Mouse (Mus musculus) fibroblast of lung, adult 2 months (primary cell): ENCODE results near the gene Tbc1d22b.
"Not testable (repeated sequence)": the region's sequence is repeated elsewhere in the genome, so short reads cannot be mapped to it uniquely, and the experiment has no call there.

Source experiments
- DNase-seq: peaks from one replicate; pipeline ENCODE4 v3.0.0-alpha.2; 2011; ENCODE audit warnings: low read depth

The Tbc1d22b gene

GRCm38 (mm10) chr17:29549543-29550428 lies at the start of gene Tbc1d22b, which contains the start of gene Gm17657:
Gene Tbc1d22b, plus strand, starts transcription at chr17:29549785.
Gene Gm17657, minus strand, starts transcription at chr17:29549638.
- DNase-seq = peak; percentile 81

DNA sequence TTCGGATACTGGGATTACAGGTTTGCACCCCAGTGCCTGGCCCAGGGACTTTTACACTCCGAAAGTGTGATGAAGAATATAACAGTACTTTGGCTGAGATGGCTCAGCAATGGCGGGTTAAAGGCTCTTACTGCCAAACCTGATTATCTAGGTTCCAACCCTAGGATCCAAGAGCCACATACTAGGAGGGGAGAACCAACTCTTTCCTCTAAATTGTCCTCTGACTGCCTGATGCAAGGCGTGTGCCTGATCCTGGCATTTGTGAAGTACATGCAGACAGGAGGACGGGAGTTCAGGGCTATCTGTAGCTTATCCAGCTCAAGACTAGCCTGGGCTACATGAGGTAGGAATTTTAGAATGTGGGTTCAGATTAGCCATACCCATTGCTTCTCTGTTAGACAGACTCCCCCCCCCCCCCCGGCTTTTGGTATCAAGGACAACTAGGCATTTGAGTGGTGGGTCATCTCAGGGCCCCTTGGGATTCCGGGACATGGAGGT lies 49.3 kb upstream of the Tbc1d22b start:
- DNase-seq = no peak

DNA sequence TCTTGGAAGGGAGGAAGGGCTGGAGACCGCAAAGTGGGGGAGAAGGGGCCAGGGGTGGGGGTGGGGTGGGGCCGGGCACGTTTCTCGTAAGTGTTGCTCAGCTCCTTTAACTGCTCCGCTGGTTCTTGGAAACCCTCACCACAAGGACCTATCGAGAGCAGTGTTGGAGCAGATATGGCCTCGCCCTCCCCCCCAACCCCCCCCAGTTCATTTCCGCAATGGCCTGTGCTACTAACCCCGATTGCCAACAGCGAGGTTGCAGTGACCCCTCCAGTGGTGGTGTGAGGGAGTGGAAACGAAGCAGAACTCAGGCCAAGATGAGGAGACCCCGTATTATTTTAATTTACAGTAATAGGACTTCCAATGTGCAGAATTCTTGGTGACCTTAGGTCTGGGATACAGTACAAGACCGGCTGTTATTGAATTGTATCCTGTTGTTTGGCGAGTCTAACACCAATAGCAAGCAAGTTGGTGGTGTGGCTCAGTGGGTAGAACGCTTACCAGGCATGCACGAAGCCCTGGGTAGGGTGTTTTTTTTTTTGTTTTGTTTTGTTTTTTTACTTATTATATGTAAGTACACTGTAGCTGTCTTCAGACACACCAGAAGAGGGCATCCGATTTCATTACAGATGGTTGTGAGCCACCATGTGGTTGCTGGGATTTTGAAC lies 48.6 kb upstream of the Tbc1d22b start:
- no peak for DNase-seq

GRCm38 (mm10) chr17:29502005-29502668 lies 47.4 kb upstream of the Tbc1d22b start:
- no peak for DNase-seq

- no peak for DNase-seq
Measured at GRCm38 (mm10) chr17:29502669-29503665, 46.6 kb upstream of the Tbc1d22b start.

GRCm38 (mm10) chr17:29503700-29504099 lies 45.9 kb upstream of the Tbc1d22b start:
- DNase-seq = no peak

GRCm38 (mm10) chr17:29508927-29509608 lies 40.5 kb upstream of the Tbc1d22b start:
- no peak for DNase-seq

DNA sequence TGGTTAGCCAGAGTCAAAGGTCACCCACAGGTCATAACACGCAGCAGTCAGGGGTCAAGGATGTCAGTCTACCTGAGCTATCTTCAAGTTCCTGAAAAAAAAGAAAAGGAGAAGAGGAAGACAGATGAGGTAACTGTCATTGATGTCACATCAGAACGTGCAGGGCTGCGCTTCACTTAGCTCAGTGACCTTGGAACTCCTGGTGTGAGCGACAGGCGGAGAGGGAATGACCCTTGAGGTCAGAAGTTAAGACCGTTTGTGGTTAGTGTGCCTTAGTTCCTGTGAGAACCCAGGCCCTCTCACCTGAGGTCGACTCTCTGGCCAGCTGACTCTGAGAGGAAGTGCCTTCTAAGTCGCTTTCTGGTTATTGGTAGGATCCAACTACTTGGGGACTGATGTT lies 38.9 kb upstream of the Tbc1d22b start:
- DNase-seq = no peak

DNA sequence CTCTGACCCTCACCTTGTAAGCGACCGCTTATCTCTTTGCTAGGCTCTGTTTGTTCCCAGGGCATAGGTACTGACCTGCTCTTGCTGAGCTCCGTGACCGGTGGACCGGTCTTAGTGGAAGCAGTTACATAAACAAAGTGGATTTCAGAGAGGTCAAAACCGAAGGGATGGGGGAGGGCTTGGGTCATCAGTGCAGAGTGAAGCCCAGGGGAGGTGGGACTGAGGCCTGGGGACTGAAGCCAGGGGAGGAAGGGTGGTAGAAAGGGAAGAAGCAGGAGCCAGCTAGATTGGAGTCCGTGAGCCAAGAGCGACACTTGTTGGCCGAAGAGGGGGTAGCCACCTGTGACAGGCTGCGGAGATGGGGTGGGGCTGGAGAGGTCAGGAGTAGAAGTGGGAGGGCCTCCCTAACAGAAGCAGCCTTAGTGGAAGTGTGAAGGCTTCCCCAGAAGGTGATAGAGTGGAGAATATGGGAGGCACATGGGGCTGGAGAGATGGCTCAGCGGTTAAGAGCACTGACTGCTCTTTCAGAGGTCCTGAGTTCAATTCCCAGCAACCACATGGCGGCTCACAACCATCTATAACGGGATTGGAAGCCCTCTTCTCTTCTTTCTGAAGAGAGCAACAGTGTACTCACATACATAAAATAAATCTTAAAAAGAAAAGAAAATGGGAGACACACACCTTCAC lies 36.4 kb upstream of the Tbc1d22b start:
- no peak for DNase-seq

- DNase-seq = peak; percentile 61
Measured at GRCm38 (mm10) chr17:29514435-29514834, 35.1 kb upstream of the Tbc1d22b start.

GRCm38 (mm10) chr17:29518665-29519064 lies 30.9 kb upstream of the Tbc1d22b start:
- not testable (repeated sequence) for DNase-seq

DNA sequence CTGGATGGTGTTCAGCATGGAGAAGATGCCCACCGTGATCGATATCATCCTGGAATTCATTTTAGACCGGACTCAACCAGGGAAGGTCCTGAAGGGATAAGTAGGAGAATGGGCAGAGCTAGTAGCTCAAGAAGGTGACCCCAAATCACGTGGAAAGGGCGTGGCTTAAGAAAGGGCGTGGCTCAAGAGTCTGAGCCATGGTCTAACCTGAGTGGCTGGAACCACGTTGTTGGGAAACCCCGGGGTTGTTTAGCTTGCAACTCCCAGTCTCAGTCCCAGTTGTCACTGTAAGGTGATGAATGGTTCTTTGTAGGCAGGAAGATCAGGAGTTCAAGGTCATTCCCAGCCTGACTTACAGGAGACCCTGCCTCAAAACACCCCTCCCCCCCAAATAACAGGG lies 29.9 kb upstream of the Tbc1d22b start:
- no peak for DNase-seq

GRCm38 (mm10) chr17:29525613-29526012 lies 24.0 kb upstream of the Tbc1d22b start:
- no peak for DNase-seq

GRCm38 (mm10) chr17:29528568-29529187 lies 20.9 kb upstream of the Tbc1d22b start:
- no peak for DNase-seq

- no peak for DNase-seq
Measured at GRCm38 (mm10) chr17:29530508-29530907, 19.1 kb upstream of the Tbc1d22b start.

- DNase-seq = no peak
Measured at GRCm38 (mm10) chr17:29531278-29531677, 18.3 kb upstream of the Tbc1d22b start.

DNA sequence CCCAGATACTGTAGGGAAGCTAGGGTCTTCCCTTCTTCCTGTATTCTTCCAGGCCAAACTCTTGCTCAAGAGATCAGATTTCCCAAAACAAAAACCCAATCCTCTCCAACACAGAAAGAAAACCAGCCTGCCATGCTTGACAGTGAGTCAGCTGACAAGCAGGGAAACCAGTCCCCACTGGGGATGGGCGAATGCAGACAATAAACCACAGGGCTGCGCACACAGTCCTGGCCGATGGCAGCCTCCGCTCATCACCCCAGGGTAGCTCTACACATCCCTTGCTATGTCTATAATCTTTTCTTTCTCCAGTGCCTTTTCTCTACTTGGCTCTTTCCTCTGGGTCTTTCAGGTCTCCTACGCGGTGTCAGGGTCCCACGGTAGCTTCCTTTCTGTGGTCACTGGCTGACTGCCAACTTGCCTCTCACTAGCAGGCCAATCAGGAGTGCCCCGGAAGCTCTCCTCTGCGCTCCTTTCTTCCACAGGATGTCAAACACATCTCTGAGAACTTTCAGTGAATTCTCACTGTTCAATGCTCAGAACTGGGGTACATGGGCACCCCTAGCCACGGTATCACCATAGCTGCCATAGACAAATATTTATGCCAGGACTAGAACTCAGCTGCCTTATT lies 17.7 kb upstream of the Tbc1d22b start:
- DNase-seq = no peak

- DNase-seq = no peak
Measured at GRCm38 (mm10) chr17:29533866-29534265, 15.7 kb upstream of the Tbc1d22b start.

DNA sequence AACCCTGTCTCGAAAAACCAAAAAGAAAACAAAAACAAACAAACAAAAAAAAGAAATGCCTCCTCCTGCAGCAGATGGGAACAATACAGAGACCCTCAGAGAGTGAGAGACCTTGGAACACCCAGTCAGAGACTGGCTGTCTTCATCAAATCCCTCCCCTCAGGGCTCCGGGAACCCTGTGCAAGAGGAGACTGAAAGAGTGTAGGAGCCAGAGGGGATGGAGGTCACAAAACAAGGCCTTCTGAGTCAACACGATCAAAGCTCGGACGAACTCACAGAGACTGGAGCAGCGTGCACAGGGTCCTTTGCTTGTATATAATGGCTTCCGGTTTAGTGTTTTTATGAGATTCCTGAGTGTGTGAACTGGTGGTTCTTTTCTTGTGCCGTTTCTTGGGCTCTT lies 9.2 kb upstream of the Tbc1d22b start:
- DNase-seq = no peak
